Mouse (Mus musculus) bone marrow, adult 2 months (tissue): ENCODE data around the gene Odf3. TPM values are rescaled to one million over a fixed set of nuclear protein-coding genes. Genes with fewer than 3 reads are reported as not detected.
A peak's percentile ranks its signal among the peaks of the same experiment; 100 is the strongest.

Experiments
- H3K27ac ChIP-seq: fragments of 200-500 bp; 2 replicates; pipeline ENCODE4 v1.5.1; 2012; ENCODE audit warnings: low read depth, mild to moderate bottlenecking, control low read depth, inconsistent platforms, low read length; ENCODE audit not compliant: control insufficient read depth, poor library complexity, insufficient read depth
- H3K4me1 ChIP-seq: fragments of 200-500 bp; 2 replicates; pipeline ENCODE4 v1.6.1; 2011; ENCODE audit warnings: low read length; ENCODE audit not compliant: control insufficient read depth, insufficient read depth
- H3K4me3 ChIP-seq: fragments of 200-500 bp; replicated peaks from 2 replicates; pipeline ENCODE3; 2011; ENCODE audit warnings: mild to moderate bottlenecking, low read depth, low read length, control low read depth; ENCODE audit not compliant: control insufficient read depth
- CTCF ChIP-seq: fragments of 200-500 bp; IDR thresholded peaks from 2 replicates; pipeline ENCODE4 v1.5.1; 2011; ENCODE audit warnings: low read length, control low read depth; ENCODE audit not compliant: control insufficient read depth, insufficient read depth
- POLR2A ChIP-seq: fragments of 200-500 bp; IDR thresholded peaks from 2 replicates; pipeline ENCODE4 v1.6.1; 2011; ENCODE audit warnings: low read depth, mild to moderate bottlenecking, control low read depth, low read length, borderline replicate concordance; ENCODE audit not compliant: control insufficient read depth
- WGBS: fragments of 180-500 bp; shearing (Covaris S2); methylation state at CpG from one replicate; pipeline ENCODE4 v1.1.7; 2018; 5-methylcytosine and 5-hydroxymethylcytosine counted together
- polyA plus RNA-seq: library from polyadenylated mRNA; stranded (reverse); fragments of >200 nt; gene quantifications from 2 replicates; pipeline ENCODE4 v1.2.4, GENCODE M21; 2011; ENCODE audit warnings: low replicate concordance; ENCODE audit not compliant: missing spikeins, insufficient read depth, insufficient read length

Gene Odf3
- polyA plus RNA-seq, 1 experiment: not detected

DNA sequence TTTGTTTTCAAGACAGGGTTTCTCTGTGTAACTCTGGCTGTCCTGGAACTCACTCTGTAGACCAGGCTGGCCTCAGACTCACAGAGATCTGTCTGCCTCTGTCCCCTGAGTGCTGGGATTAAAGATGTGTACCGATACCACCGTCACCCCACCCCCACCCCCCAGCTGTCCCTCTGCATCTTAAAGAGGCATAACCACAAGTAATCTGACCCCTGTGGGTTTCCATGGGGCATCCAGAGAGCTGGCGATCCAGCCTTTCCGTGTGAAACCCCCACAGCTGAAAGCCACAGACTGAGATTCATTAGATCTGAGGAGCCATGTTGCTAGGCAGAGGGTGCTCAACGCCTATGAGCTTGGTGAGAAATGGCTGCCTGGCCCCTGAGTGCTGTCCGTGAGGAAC, 12.4 kb downstream of the Odf3 start:
- no peak overlapping the region for H3K27ac ChIP-seq
- no peak overlapping the region for H3K4me3 ChIP-seq
- 79% methylated on average over 6 of the region's 6 CpGs for WGBS
- TF ChIP-seq CTCF (no peak), POLR2A (no peak)
- H3K4me1 ChIP-seq: peaks cover 5% of the 10 kb centered on the region; the same call in 1 of the 2 replicates

GRCm38 (mm10) chr7:140860728-140861127, 13.1 kb downstream of the Odf3 start:
- TF ChIP-seq POLR2A: no peak
- no peak for TF ChIP-seq CTCF
- no peak overlapping the region for H3K4me3 ChIP-seq
- no peak overlapping the region for H3K27ac ChIP-seq
- 88% methylated on average over 5 of the region's 5 CpGs for WGBS
- H3K4me1 ChIP-seq: peaks cover 5% of the 10 kb centered on the region; the same call in 1 of the 2 replicates

DNA sequence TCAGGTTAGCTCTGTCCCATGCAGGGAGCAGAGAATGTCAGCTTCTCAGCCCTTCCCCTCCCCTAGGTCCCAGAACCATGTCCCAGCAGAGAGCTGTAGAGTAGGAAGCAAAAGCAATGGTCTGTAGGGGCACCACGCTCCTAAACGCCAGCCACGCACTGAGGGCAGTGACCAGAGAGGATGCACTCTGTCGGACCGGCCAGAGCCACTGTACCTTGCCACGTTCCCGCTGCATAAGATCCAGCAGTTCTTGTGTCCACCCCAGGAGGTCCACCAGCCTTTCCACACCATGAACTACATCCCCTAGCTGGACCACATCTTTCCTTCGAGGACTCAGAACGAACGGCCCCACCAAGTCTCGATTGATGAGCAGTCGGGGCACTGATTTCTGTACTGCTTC, 17.2 kb downstream of the Odf3 start:
- Histone ChIP-seq H3K4me3 (no peak overlapping the region), H3K4me1 (peaks cover 2% of the 10 kb centered on the region; the same call in 1 of the 2 replicates), H3K27ac (no peak overlapping the region)
- TF ChIP-seq POLR2A: no peak
- TF ChIP-seq CTCF: no peak
- WGBS: 88% methylated on average over 12 of the region's 12 CpGs

DNA sequence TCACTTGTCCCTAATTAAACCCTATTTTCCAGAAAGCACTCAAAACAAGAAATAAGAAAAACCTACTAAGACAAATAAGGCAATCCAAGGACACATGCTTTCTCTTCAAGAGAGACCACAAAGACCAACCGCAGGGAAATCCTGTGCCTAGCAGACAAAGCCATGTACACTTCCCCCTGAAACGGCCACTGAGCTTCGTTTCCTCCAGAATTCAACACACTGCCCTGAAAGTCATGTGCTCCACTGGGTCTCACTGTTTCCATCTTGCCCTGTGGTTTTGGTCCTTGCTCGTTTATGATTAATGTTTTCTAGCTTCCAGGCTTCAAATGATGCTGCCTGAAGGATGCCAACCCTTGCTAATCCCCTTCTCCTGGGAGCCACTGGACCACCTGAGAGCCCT, 26.6 kb downstream of the Odf3 start:
- peak overlapping the region; percentile 26; the same call in 1 of the 2 replicates for H3K27ac ChIP-seq
- H3K4me1 ChIP-seq: peaks cover 11% of the 10 kb centered on the region; the same call in 1 of the 2 replicates
- WGBS: 6% methylated on average over 4 of the region's 4 CpGs

DNA sequence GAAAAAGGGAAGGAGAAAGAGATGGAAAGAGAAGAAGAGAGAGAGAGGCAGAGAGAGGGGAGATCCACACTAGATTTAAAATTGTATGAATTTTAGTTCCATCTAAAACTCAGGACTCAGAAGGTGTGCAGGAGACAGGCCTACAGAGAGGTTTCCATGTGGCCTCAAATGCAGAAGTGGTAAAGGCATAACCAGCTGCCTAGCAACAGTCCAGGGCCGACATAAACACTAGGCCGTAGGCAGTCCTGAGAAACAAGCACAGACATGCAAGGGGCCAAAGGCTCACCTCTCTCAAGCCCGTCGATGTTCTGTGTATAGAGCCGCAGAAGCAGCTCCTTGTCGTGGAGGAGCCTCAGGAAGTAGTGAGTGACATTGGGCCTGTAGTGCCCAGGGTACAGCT, 29.8 kb downstream of the Odf3 start:
- Histone ChIP-seq H3K4me3 (no peak overlapping the region), H3K4me1 (peaks cover 15% of the 10 kb centered on the region; the same call in 1 of the 2 replicates), H3K27ac (no peak overlapping the region)
- WGBS: 20% methylated on average over 6 of the region's 6 CpGs
- TF ChIP-seq POLR2A (no peak), CTCF (no peak)

More for the DNA sequence above, 26.6 kb downstream of the Odf3 start:
- H3K4me3 ChIP-seq: no peak overlapping the region
- TF ChIP-seq CTCF: no peak
- TF ChIP-seq POLR2A: no peak

DNA sequence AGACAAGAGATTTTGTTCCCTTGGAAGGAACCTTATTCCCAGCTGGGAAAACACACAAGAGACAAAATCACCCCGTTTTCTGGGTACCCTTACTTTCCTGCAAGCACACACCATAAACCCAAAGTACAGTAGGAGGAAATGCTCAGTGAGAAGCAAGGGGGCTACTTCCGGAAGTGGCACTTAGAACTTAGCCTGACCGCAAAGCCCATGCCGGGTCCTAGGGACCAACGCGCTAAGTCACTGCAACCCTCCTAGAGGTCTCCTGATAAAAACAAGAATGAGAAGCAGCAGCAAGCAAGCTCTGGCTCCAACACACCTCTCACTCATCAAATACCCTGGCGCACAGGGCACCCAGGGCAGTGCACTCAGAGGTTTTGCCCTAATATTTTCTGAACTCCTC, 31.8 kb downstream of the Odf3 start:
- H3K4me3 ChIP-seq: peak overlapping the region; percentile 2
- 4% methylated on average over 7 of the region's 7 CpGs for WGBS
- no peak for TF ChIP-seq CTCF
- TF ChIP-seq POLR2A: no peak

GRCm38 (mm10) chr7:140880419-140880818, 32.8 kb downstream of the Odf3 start:
- Histone ChIP-seq H3K27ac (no peak overlapping the region), H3K4me3 (no peak overlapping the region), H3K4me1 (peaks cover 10% of the 10 kb centered on the region; the same call in 1 of the 2 replicates)
- TF ChIP-seq CTCF (no peak), POLR2A (no peak)
- WGBS: 12% methylated on average over 3 of the region's 3 CpGs

More for the DNA sequence above, 31.8 kb downstream of the Odf3 start:
- H3K4me1 ChIP-seq: peaks cover 15% of the 10 kb centered on the region; the same call in 1 of the 2 replicates
- H3K27ac ChIP-seq: peak overlapping the region; percentile 46; the same call in 1 of the 2 replicates

DNA sequence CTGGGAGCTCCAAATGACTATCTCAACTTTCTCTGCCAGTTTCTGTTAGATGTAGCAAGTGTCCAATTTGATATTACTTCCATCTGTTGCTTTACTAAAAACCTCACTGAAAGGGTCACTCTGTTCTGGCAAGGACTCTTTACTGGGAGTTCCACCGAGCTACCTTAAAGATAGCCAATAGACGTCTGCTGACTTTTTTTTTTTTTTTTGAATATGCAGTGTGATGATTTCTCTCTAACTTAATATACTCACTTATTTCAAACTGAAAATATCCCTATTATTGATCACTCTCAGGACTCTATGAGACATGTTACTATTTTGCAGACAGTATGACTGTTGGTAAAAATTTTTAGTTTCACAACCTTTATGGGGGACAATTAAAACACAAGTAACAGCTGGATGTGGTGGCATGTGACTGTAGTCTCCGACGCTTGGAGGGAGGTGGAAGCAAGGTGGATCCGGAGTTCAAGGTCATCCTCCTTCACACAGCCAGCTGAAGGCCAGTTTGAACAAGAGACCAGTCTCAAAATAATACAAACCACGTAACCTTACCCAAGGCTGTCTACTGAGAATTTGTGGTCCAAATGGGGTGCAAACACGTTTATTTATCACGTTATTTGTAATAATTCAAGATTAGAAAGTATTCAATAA, 33.4 kb downstream of the Odf3 start:
- TF ChIP-seq CTCF (no peak), POLR2A (no peak)
- WGBS: under 1% methylated on average over 8 of the region's 8 CpGs
- Histone ChIP-seq H3K4me3 (peak overlapping the region; percentile 99), H3K4me1 (peaks cover 10% of the 10 kb centered on the region; the same call in 1 of the 2 replicates), H3K27ac (no peak overlapping the region)
